Comparison of ENCODE assay signal across 25 mouse cellular contexts in the genomic region with DNA sequence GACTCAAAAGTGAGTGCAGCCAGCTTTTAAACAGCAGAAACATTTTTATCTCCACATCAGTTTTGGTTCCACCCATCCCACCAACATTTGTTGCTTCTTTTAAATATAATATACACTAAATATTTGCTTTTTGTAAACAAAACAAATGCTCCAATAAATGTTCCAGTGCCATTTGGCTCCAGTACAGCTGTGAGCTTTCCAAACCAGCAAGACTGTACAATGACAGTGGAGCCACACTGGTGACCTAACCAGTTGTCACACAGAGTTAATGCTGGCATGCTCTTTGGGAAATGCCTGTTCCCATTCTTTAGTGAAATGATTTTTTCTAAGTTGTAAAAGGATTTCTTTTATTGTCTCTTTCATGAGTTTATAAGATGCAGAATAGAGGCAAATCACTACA. TPM values are rescaled to one million over a fixed set of nuclear protein-coding genes. Genes with fewer than 3 reads are reported as not detected.
DNase-seq lines count a peak whose midpoint lies in the region; ATAC-seq and TF ChIP-seq lines count a peak whose summit lies in the region.
"Had no signal": no experiment of that assay in that cellular context is flagged by ENCODE, and none has a peak within 500 bp of the region (broad histone marks: within the 10 kb centered on the region; RNA-seq: fewer than 3 reads in every experiment).

No protein-coding gene starts in this region.

- no peaks in the 10 kb centered on the region for H3K9me3 ChIP-seq in lung, embryonic 15.5 days
- H3K9me3 ChIP-seq in lung, postnatal 0 days (ENCODE audit: low read length) = no peaks in the 10 kb centered on the region
- H3K9me3 ChIP-seq in intestine, postnatal 0 days (ENCODE audit: control insufficient read depth) = no peaks in the 10 kb centered on the region
- H3K9me3 ChIP-seq: embryonic facial prominence, embryonic 10.5 days; embryonic facial prominence, embryonic 13.5 days; forebrain, embryonic 12.5 days; heart, embryonic 15.5 days; hindbrain, embryonic 13.5 days had no signal

- H3K4me3 ChIP-seq in lung, embryonic 15.5 days = no peak overlapping the region
- no peak overlapping the region for H3K4me3 ChIP-seq in lung, postnatal 0 days (ENCODE audit: low read depth, low read length)
- no peak overlapping the region for H3K4me3 ChIP-seq in intestine, postnatal 0 days (ENCODE audit: low read depth, low read length)
- H3K4me3 ChIP-seq: embryonic facial prominence, embryonic 10.5 days; embryonic facial prominence, embryonic 13.5 days; erythroblast, embryonic 14.5 days; forebrain, embryonic 12.5 days; heart, embryonic 12.5 days; heart, embryonic 15.5 days; hindbrain, embryonic 10.5 days; hindbrain, embryonic 13.5 days had no signal

- H3K4me2 ChIP-seq in lung, embryonic 15.5 days = no peak overlapping the region
- H3K4me2 ChIP-seq in lung, postnatal 0 days (replicated peaks; ENCODE audit: low read depth, low read length) = no peak overlapping the region
- H3K4me2 ChIP-seq in intestine, postnatal 0 days (replicated peaks; ENCODE audit: low read depth) = no peak overlapping the region
- H3K4me2 ChIP-seq: embryonic facial prominence, embryonic 13.5 days; forebrain, embryonic 12.5 days; heart, embryonic 12.5 days; heart, embryonic 15.5 days; hindbrain, embryonic 13.5 days had no signal

- peaks cover 3% of the 10 kb centered on the region; the same call in 1 of the 2 replicates for H3K4me1 ChIP-seq in lung, embryonic 15.5 days
- no peaks in the 10 kb centered on the region for H3K4me1 ChIP-seq in lung, postnatal 0 days (ENCODE audit: insufficient read depth, low read depth, low read length)
- no peaks in the 10 kb centered on the region for H3K4me1 ChIP-seq in intestine, postnatal 0 days (replicated peaks; ENCODE audit: control insufficient read depth, insufficient read depth, low read length)
- H3K4me1 ChIP-seq: embryonic facial prominence, embryonic 10.5 days; embryonic facial prominence, embryonic 13.5 days; forebrain, embryonic 12.5 days; heart, embryonic 12.5 days; heart, embryonic 15.5 days; hindbrain, embryonic 13.5 days had no signal

- no peak for TF ChIP-seq CTCF in lung, postnatal 0 days (IDR thresholded peaks at IDR 0.05)
- no peak for TF ChIP-seq CTCF in intestine, postnatal 0 days (IDR thresholded peaks at IDR 0.05; ENCODE audit: low read depth)

- no peak for TF ChIP-seq EP300 in lung, postnatal 0 days (IDR thresholded peaks at IDR 0.05)

- peak; percentile 65; the same call in 1 of the 2 replicates for ATAC-seq in lung, embryonic 15.5 days (ENCODE audit: borderline replicate concordance, extremely low read depth, low FRiP score, low TSS enrichment)
- ATAC-seq in lung, postnatal 0 days = no peak
- no peak for ATAC-seq in intestine, postnatal 0 days
- ATAC-seq: hindbrain, embryonic 16.5 days; Patski had no signal

- no peak overlapping the region for H3K9ac ChIP-seq in lung, embryonic 15.5 days
- H3K9ac ChIP-seq in lung, postnatal 0 days (replicated peaks; ENCODE audit: low read depth) = no peak overlapping the region
- H3K9ac ChIP-seq in intestine, postnatal 0 days (ENCODE audit: low read depth, low read length) = no peak overlapping the region
- H3K9ac ChIP-seq: embryonic facial prominence, embryonic 13.5 days; forebrain, embryonic 12.5 days; heart, embryonic 12.5 days; heart, embryonic 15.5 days; hindbrain, embryonic 13.5 days had no signal

- no peak for DNase-seq in lung, postnatal 14 days
- peak; percentile 22 for DNase-seq in lung, postnatal 0 days (ENCODE audit: low spot score)
- DNase-seq in lung, postnatal 36 days = peak; percentile 13
- DNase-seq in B cell, adult 2 months = no peak
- DNase-seq: adrenal gland, postnatal 25 days; cerebellum, adult 11-12 months; cerebellum, adult 8-10 months; cerebellum, postnatal 36 days; embryo, embryonic 11 days; gastrocnemius, postnatal 25 days; heart, adult 18-20 months; heart, postnatal 10 days; heart, postnatal 36 days had no signal

- no peaks in the 10 kb centered on the region for H3K27me3 ChIP-seq in lung, embryonic 15.5 days
- no peaks in the 10 kb centered on the region for H3K27me3 ChIP-seq in lung, postnatal 0 days (replicated peaks; ENCODE audit: insufficient read depth, low read length)
- no peaks in the 10 kb centered on the region for H3K27me3 ChIP-seq in intestine, postnatal 0 days (replicated peaks; ENCODE audit: control insufficient read depth, insufficient read depth, low read length)
- H3K27me3 ChIP-seq: embryonic facial prominence, embryonic 13.5 days; heart, embryonic 15.5 days; hindbrain, embryonic 13.5 days had no signal

- no peaks in the 10 kb centered on the region for H3K36me3 ChIP-seq in lung, embryonic 15.5 days
- H3K36me3 ChIP-seq in lung, postnatal 0 days (ENCODE audit: insufficient read depth, low read length) = no peaks in the 10 kb centered on the region
- no peaks in the 10 kb centered on the region for H3K36me3 ChIP-seq in intestine, postnatal 0 days (ENCODE audit: control insufficient read depth, insufficient read depth)
- H3K36me3 ChIP-seq: embryonic facial prominence, embryonic 10.5 days; embryonic facial prominence, embryonic 13.5 days; forebrain, embryonic 12.5 days; heart, embryonic 12.5 days; heart, embryonic 15.5 days; hindbrain, embryonic 10.5 days; hindbrain, embryonic 13.5 days had no signal

- no peak overlapping the region for H3K27ac ChIP-seq in lung, embryonic 15.5 days
- H3K27ac ChIP-seq in lung, postnatal 0 days (ENCODE audit: low read length) = no peak overlapping the region
- H3K27ac ChIP-seq in intestine, postnatal 0 days (ENCODE audit: low read depth, low read length) = no peak overlapping the region
- H3K27ac ChIP-seq: embryonic facial prominence, embryonic 10.5 days; embryonic facial prominence, embryonic 13.5 days; forebrain, embryonic 12.5 days; heart, embryonic 15.5 days; hindbrain, embryonic 10.5 days; hindbrain, embryonic 13.5 days had no signal

RNA-seq across cellular contexts. Expression of a gene that starts 18.0 kb away (rescaled TPM):
- polyA plus RNA-seq in lung, embryonic 15.5 days (2015; fragmentation: Nextera tagmentation; extraction: Ambion mirVana) = 14.1 and 15.6 TPM in 2 replicates
- polyA plus RNA-seq in lung, postnatal 0 days (2015; fragmentation: Nextera tagmentation; extraction: Ambion mirVana) = 7.5 and 9.5 TPM in 2 replicates
- 3.6 and 3.7 TPM in 2 replicates for polyA plus RNA-seq in intestine, postnatal 0 days (2015; fragmentation: Nextera tagmentation; extraction: Ambion mirVana)
- polyA plus RNA-seq: erythroblast, embryonic 14.5 days had no signal

Comparison
In these comparisons a context has a peak if more than half of its experiments do, and no peak if none do; other contexts are left out.
1. DNase-seq: peak in lung, postnatal 0 days (single experiment) and lung, postnatal 36 days (single experiment); none in lung, postnatal 14 days (single experiment) and B cell, adult 2 months (0 of 2).